Mouse (Mus musculus) frontal cortex, adult (tissue): Measurements from ENCODE around the gene Trib2.

ENCODE experiments used
- ATAC-seq: cut with Nextera tagmentation; 2 replicates; pipeline ENCODE4 v1.9.2; 2017; ENCODE audit warnings: mild to moderate bottlenecking, moderate library complexity, mixed read lengths; ENCODE audit not compliant: low TSS enrichment

Trib2 gene

DNA sequence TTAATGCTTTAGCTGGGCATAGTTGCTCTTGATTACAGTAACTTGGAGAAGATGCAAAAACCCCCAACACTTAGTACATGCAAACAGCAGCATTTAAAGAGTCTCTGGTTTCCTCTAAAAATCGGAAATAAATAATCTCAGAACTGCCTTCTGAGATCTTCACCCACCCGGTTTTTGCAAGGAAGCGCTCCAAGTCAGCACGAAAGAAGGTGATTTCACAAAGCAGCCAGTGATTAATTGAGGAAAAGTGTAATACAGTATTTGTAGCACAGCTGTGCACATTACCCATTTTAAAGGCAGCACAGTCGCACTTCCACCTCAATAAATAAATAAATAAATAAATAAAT lies 2.9 kb downstream of the Trib2 start:
- ATAC-seq = no peak

GRCm38 (mm10) chr12:15813133-15813818 lies 3.4 kb downstream of the Trib2 start:
- 0 out of 2 replicates have a peak, but pooled peaks have one; percentile 3 for ATAC-seq

GRCm38 (mm10) chr12:15812139-15812962 lies 4.4 kb downstream of the Trib2 start:
- no peak for ATAC-seq

DNA sequence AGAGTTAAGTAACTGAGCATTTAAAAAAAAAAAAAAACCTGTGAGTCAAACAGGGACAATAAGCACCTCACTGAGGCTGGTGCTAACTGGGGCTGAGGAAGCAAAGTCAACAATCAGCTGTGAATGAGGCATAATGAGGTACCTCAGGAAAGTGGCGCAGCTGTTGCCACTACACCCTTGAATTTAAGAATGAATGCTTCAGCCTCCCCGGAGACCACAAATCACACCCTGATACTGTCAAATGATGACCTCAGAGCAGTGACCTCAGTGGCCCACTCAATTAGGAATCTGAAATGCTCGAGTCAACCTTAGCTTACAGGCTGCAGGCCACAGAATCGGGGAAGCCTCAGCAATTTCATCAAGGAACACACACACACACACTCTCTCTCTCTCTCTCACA lies 5.0 kb downstream of the Trib2 start:
- ATAC-seq = peak; percentile 12; the same call in 1 of the 2 replicates

DNA sequence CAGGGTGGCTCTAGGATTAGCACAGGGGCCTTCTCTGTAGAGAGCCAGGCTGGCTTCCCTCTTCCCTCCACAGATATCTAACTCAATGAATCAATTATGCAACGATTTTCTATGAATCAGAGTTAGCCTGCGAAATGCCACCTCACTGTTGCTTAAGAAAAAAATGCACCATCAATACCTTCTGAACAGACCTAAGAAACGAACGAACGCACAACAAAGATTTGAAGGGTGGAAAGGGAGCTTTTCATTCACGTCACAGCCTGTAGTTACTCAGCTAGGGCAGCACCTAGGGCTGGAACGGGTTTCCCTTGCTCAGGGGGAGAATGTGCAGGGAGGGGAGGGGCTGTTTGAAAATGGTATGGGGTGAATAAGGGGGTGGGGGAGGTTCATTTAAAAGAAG lies 5.8 kb downstream of the Trib2 start:
- no peak for ATAC-seq

- no peak for ATAC-seq
Observed at GRCm38 (mm10) chr12:15809657-15810056, 7.1 kb downstream of the Trib2 start.

GRCm38 (mm10) chr12:15809249-15809648 lies 7.5 kb downstream of the Trib2 start:
- no peak for ATAC-seq

DNA sequence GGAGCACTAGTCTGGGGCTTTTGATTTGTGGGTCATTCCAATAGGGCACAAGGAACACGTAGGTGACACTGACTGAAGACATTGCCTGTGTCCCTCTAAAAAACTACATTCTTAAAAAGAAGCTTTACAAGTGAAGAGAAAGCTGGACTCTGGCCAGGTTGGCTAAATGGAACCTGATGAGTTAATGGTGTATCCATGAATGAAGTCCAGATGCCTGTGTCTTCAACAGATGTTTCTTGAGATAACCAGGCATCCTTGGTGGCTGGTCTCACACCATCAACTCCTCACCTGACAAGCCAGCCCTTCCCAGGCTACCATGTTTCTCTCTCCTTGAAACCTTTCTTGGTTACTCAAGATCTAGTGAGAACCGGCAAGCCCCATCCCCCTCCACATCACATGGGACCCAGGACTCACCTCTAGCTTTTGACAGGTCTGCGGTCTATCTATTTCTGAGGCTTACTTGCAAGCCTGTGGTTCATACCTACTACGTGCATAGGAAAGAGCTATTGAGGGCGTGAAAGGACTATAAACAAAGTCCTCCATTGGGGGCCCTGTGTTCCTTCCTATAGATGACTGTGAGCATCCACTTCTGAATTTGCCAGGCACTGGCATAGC lies 8.4 kb downstream of the Trib2 start:
- ATAC-seq = no peak

- no peak for ATAC-seq
Observed at GRCm38 (mm10) chr12:15804931-15805331, 11.8 kb downstream of the Trib2 start.

DNA sequence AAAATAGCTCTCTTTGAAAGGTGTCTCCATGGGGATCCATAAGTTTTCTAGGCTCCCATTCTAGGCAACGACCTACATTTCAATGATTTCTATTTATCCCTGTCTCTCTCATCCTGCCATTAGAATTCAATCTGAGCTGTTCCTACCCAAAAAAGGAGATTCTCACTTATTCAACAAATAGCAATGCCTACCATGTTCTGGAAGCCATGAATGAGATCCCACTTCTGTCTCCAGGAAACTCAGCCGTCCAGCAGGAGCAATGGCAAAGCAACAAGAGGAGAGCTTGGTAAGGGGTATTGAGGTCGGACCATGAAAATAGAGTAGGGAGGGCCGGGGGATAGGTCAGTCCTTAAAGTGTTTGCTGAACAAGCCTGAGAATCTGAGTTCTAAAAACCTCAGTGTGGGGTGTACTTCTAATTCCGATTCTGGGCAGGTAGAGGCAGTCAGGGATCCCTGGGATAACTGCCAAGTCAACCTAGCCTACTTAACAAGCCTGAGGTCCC lies 12.7 kb downstream of the Trib2 start:
- no peak for ATAC-seq

DNA sequence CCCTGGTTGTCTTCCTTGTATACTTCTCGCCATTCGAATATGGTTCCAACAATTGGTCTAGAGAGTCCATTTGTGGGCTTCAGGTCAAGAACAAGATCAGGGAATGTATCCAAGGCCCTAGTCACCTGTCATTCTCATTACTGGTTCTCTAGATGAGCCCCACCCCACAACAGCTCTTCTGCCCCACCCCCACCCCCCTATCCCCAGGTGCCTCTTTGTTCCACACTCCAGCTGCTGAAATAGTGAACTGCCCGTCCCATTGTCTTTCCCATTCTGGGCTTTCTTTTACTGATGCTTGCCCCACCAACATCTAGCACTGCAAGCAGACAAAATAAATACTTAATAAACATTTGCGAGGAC lies 15.2 kb downstream of the Trib2 start:
- no peak for ATAC-seq

DNA sequence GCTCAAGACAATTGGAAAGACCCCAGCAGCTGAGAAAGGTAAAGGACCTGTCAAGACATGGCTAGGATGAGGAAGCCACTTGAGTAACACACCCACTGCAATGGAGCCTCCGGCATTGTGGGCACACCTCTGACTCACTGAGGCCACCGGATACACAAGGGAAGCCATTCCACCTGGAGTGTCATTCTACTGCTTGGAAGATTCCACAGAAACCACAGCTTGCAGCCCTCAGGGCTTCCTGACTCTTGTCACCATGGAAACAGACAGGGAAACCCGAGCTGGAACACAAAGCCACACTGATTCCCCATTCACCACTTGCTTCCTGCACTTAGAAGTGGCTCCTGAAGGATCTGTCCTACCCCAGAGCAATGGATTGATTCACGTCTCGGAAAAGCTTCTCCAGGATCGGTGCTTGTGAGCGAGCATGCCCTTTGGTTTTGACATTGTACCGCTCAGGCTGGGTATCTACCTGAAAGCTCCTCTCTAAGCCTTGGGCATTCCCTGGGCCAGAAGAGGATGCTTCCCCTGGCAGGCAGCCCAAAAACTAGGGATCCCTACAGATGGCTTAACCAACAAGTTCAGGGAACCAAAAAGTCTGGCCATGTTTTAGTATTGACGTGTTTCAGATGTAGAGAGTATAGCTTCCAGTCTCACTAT lies 15.7 kb downstream of the Trib2 start:
- ATAC-seq = peak; percentile 82

- no peak for ATAC-seq
Observed at GRCm38 (mm10) chr12:15800196-15800913, 16.4 kb downstream of the Trib2 start.

- ATAC-seq = no peak
Observed at GRCm38 (mm10) chr12:15798019-15798418, 18.7 kb downstream of the Trib2 start.

DNA sequence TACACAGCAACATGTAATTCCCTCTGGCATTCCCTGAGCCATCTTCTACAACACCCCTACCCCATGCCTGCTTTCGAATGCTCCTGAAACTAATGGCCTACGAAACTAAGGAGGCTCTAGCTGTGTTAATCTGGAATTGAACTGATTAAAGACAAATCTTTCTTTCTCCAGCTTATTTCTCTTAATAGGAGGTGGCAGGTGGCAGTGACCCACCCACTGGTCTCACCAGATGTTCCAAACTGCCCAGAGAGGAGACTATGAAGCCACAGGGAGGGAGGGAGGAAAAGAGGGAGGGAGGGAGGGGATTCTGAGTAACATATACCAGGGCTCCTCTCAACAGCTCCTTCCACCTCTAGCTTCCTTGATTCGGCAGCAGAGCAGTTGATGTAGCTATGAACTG lies 20.8 kb downstream of the Trib2 start:
- no peak for ATAC-seq

- no peak for ATAC-seq
Observed at GRCm38 (mm10) chr12:15793336-15793735, 23.4 kb downstream of the Trib2 start.

DNA sequence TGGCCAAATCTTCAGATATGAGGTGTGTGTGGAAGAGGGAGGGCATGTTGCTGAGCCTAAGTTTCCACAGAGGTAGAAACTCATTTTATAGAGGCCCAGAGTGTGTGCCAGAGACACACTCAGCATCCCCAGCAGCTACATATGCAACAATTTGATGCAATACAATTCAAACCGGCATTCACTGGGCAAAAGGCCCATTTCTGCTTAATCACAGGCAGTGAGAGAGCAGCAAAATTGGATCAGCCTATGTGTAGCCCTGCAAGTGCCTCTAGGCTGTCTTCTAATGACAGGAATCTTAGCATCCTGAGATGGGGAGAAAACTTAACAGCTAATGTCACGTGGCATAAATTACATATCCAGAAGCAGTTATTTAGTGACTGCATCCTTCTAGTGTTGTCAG lies 26.5 kb downstream of the Trib2 start:
- ATAC-seq = no peak

DNA sequence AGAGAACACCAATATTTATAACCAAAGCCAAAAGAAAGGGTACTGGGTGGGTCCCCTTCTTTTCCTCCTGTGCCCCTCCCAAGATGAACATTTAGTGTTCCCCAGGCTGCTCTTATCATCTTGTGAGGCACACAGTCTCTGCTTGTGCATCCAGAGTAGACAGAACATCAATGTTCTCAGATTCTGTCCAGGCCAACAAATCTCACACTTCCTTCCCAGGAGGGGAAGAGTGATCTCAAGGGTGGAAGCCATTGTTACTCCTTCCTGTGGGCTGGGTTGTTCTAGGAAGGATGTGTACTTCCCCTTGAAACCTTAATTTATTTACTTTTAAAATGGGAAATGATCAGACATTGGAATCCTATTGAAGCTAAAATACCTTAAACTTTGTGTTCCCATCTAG lies 39.7 kb downstream of the Trib2 start:
- ATAC-seq = no peak

DNA sequence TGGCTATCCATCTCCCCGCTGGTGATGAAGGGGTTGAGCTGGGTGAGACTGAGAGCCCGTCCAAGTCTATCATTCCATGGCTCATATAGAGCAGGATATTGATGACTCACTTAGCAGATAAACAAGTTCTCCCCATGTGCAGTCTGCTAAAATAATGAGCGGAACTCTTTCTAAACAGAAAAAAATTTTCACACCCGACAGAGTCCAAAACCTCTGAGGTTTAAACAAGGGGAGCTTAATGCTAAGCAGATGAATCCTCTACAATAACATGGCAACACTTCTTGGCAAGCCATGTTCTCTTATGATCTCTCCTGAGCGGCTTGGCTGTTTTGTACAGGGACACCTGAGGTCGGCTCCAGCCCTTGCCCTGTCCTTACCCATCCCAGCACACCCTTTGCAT lies 45.0 kb downstream of the Trib2 start:
- ATAC-seq = peak; percentile 41; the same call in 1 of the 2 replicates

DNA sequence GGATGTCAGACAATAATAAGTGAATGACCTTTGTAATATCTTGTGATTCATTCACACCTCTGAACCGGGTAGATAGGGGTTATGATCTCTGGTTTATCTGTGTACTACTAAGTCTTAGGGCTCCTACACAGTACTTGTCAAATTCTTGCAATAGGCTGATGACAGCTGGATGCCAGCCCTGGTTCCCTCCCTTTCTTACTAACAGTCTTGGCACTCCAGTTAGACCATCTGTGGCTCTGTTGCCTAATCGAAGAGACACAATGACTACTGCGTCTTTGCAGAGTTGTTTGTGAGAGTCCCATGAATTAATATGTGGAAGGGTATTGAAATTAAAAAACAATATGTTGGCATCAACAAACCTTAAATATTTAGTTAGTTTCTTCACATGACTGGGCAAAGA lies 48.2 kb downstream of the Trib2 start:
- ATAC-seq = no peak

GRCm38 (mm10) chr12:15765996-15766395 lies 50.7 kb downstream of the Trib2 start:
- ATAC-seq = peak; percentile 68

- no peak for ATAC-seq
Observed at GRCm38 (mm10) chr12:15765238-15765637, 51.5 kb downstream of the Trib2 start.
